Mouse (Mus musculus): ENCODE measurements around the gene Fpgs. TPM values are rescaled to one million over a fixed set of nuclear protein-coding genes. Genes with fewer than 3 reads are reported as not detected.

Gene Fpgs
- 41.2 and 51.2 TPM in 2 replicates for polyA plus RNA-seq (2015; fragmentation: Nextera tagmentation; extraction: Ambion mirVana)

GRCm38 (mm10) chr2:32704021-32704421 is at the start of gene Fpgs:
Fpgs (minus strand) TSS chr2:32704145.
- 0 out of 2 replicates have a peak, but pooled peaks cover 12% of the 10 kb centered on the region for H3K4me1 ChIP-seq (replicated peaks)
- peak; percentile 60 for ATAC-seq (ENCODE audit: insufficient read depth)
- H3K9me3 ChIP-seq (replicated peaks) = no peaks in the 10 kb centered on the region
- H3K27me3 ChIP-seq = no peaks in the 10 kb centered on the region
- 70% methylated on average over 2 of the region's 2 CpGs for WGBS (ENCODE audit: insufficient replicate concordance)
- peak within 1 kb of the TSS; percentile 15; the same call in 1 of the 2 replicates for H3K9ac ChIP-seq
- H3K36me3 ChIP-seq (replicated peaks) = peaks cover 63% of the 10 kb centered on the region
- H3K4me3 ChIP-seq (replicated peaks) = peak within 1 kb of the TSS; percentile 13
- H3K4me2 ChIP-seq = peak within 1 kb of the TSS; percentile 43
- peak within 1 kb of the TSS; percentile 74 for H3K27ac ChIP-seq (replicated peaks)

- H3K4me3 ChIP-seq (replicated peaks) = no peak overlapping the region
- no peak overlapping the region for H3K9ac ChIP-seq
- H3K4me1 ChIP-seq (replicated peaks) = peaks cover 9% of the 10 kb centered on the region
- WGBS (ENCODE audit: insufficient replicate concordance) = 67% methylated on average over 10 of the region's 10 CpGs
- 0 out of 2 replicates have a peak, but pooled peaks cover 5% of the 10 kb centered on the region for H3K36me3 ChIP-seq (replicated peaks)
- no peak; the same call in 1 of the 2 replicates for ATAC-seq (ENCODE audit: insufficient read depth)
- H3K4me2 ChIP-seq = peak overlapping the region; percentile 41; the same call in 1 of the 2 replicates
- H3K27ac ChIP-seq (replicated peaks) = no peak overlapping the region
- H3K9me3 ChIP-seq (replicated peaks) = no peaks in the 10 kb centered on the region
- no peaks in the 10 kb centered on the region for H3K27me3 ChIP-seq
These were observed 48.2 kb upstream of the Fpgs start for GRCm38 (mm10) chr2:32752181-32752580.

- no peak overlapping the region for H3K9ac ChIP-seq
- no peak for ATAC-seq (ENCODE audit: insufficient read depth)
- no peaks in the 10 kb centered on the region for H3K27me3 ChIP-seq
- peak overlapping the region; percentile 48; the same call in 1 of the 2 replicates for H3K27ac ChIP-seq (replicated peaks)
- H3K4me2 ChIP-seq = peak overlapping the region; percentile 41; the same call in 1 of the 2 replicates
- 0 out of 2 replicates have a peak, but pooled peaks cover 5% of the 10 kb centered on the region for H3K36me3 ChIP-seq (replicated peaks)
- WGBS (ENCODE audit: insufficient replicate concordance) = 54% methylated on average over 10 of the region's 10 CpGs
- peaks cover 6% of the 10 kb centered on the region for H3K4me1 ChIP-seq (replicated peaks)
- H3K4me3 ChIP-seq (replicated peaks) = peak overlapping the region; percentile 34
- H3K9me3 ChIP-seq (replicated peaks) = no peaks in the 10 kb centered on the region
These were observed 47.7 kb upstream of the Fpgs start for GRCm38 (mm10) chr2:32751665-32752033.

- Histone ChIP-seq H3K36me3 (replicated peaks) (0 out of 2 replicates have a peak, but pooled peaks cover 5% of the 10 kb centered on the region), H3K4me2 (peak overlapping the region; percentile 41), H3K9me3 (replicated peaks) (no peaks in the 10 kb centered on the region), H3K27me3 (no peaks in the 10 kb centered on the region), H3K4me3 (replicated peaks) (peak overlapping the region; percentile 34), H3K4me1 (replicated peaks) (peaks cover 5% of the 10 kb centered on the region; the same call in 1 of the 2 replicates), H3K9ac (no peak overlapping the region), H3K27ac (replicated peaks) (peak overlapping the region; percentile 48; the same call in 1 of the 2 replicates)
- WGBS (ENCODE audit: insufficient replicate concordance) = 66% methylated on average over 31 of the region's 31 CpGs
- peak; percentile 69 for ATAC-seq (ENCODE audit: insufficient read depth)
These were observed 47.1 kb upstream of the Fpgs start for GRCm38 (mm10) chr2:32750887-32751664.

GRCm38 (mm10) chr2:32750199-32750598 is 46.3 kb upstream of the Fpgs start:
- H3K36me3 ChIP-seq (replicated peaks) = 0 out of 2 replicates have a peak, but pooled peaks cover 7% of the 10 kb centered on the region

GRCm38 (mm10) chr2:32749082-32749481 is 45.1 kb upstream of the Fpgs start:
- ATAC-seq (ENCODE audit: insufficient read depth) = no peak
- Histone ChIP-seq H3K27ac (replicated peaks) (no peak overlapping the region), H3K9ac (no peak overlapping the region), H3K9me3 (replicated peaks) (no peaks in the 10 kb centered on the region), H3K4me2 (no peak overlapping the region), H3K4me3 (replicated peaks) (no peak overlapping the region), H3K27me3 (no peaks in the 10 kb centered on the region), H3K4me1 (replicated peaks) (peaks cover 5% of the 10 kb centered on the region; the same call in 1 of the 2 replicates), H3K36me3 (replicated peaks) (0 out of 2 replicates have a peak, but pooled peaks cover 2% of the 10 kb centered on the region)
- 80% methylated on average over 16 of the region's 16 CpGs for WGBS (ENCODE audit: insufficient replicate concordance)

More at GRCm38 (mm10) chr2:32750199-32750598, 46.3 kb upstream of the Fpgs start:
- 66% methylated on average over 7 of the region's 7 CpGs for WGBS (ENCODE audit: insufficient replicate concordance)
- no peak for ATAC-seq (ENCODE audit: insufficient read depth)
- H3K4me2 ChIP-seq = no peak overlapping the region
- H3K27ac ChIP-seq (replicated peaks) = no peak overlapping the region
- no peak overlapping the region for H3K4me3 ChIP-seq (replicated peaks)
- H3K9ac ChIP-seq = no peak overlapping the region
- H3K9me3 ChIP-seq (replicated peaks) = no peaks in the 10 kb centered on the region
- no peaks in the 10 kb centered on the region for H3K27me3 ChIP-seq
- H3K4me1 ChIP-seq (replicated peaks) = peaks cover 5% of the 10 kb centered on the region; the same call in 1 of the 2 replicates

- no peak overlapping the region for H3K4me3 ChIP-seq (replicated peaks)
- H3K36me3 ChIP-seq (replicated peaks) = 0 out of 2 replicates have a peak, but pooled peaks cover 2% of the 10 kb centered on the region
- H3K4me2 ChIP-seq = no peak overlapping the region
- H3K27me3 ChIP-seq = peaks cover 21% of the 10 kb centered on the region
- H3K9ac ChIP-seq = no peak overlapping the region
- no peak for ATAC-seq (ENCODE audit: insufficient read depth)
- peaks cover 6% of the 10 kb centered on the region for H3K4me1 ChIP-seq (replicated peaks)
- H3K27ac ChIP-seq (replicated peaks) = no peak overlapping the region
- no peaks in the 10 kb centered on the region for H3K9me3 ChIP-seq (replicated peaks)
- WGBS (ENCODE audit: insufficient replicate concordance) = 62% methylated on average over 15 of the region's 15 CpGs
These were observed 40.5 kb upstream of the Fpgs start for GRCm38 (mm10) chr2:32744272-32744982.

- ATAC-seq (ENCODE audit: insufficient read depth) = no peak
- 0 out of 2 replicates have a peak, but pooled peaks cover 2% of the 10 kb centered on the region for H3K36me3 ChIP-seq (replicated peaks)
- H3K4me2 ChIP-seq = no peak overlapping the region
- peaks cover 21% of the 10 kb centered on the region for H3K27me3 ChIP-seq
- H3K4me1 ChIP-seq (replicated peaks) = peaks cover 6% of the 10 kb centered on the region
- H3K4me3 ChIP-seq (replicated peaks) = no peak overlapping the region
- no peaks in the 10 kb centered on the region for H3K9me3 ChIP-seq (replicated peaks)
- H3K27ac ChIP-seq (replicated peaks) = no peak overlapping the region
- H3K9ac ChIP-seq = no peak overlapping the region
- 70% methylated on average over 18 of the region's 18 CpGs for WGBS (ENCODE audit: insufficient replicate concordance)
These were observed 38.2 kb upstream of the Fpgs start for GRCm38 (mm10) chr2:32742173-32742531.

- H3K9me3 ChIP-seq (replicated peaks) = no peaks in the 10 kb centered on the region
- H3K27me3 ChIP-seq = peaks cover 21% of the 10 kb centered on the region
- peaks cover 11% of the 10 kb centered on the region for H3K4me1 ChIP-seq (replicated peaks)
- H3K36me3 ChIP-seq (replicated peaks) = 0 out of 2 replicates have a peak, but pooled peaks cover 2% of the 10 kb centered on the region
- H3K27ac ChIP-seq (replicated peaks) = no peak overlapping the region
- H3K9ac ChIP-seq = no peak overlapping the region
- peak overlapping the region; percentile 59 for H3K4me2 ChIP-seq
- ATAC-seq (ENCODE audit: insufficient read depth) = no peak
- H3K4me3 ChIP-seq (replicated peaks) = peak overlapping the region; percentile 23; the same call in 1 of the 2 replicates
- 32% methylated on average over 56 of the region's 58 CpGs for WGBS (ENCODE audit: insufficient replicate concordance)
These were observed 37.6 kb upstream of the Fpgs start for GRCm38 (mm10) chr2:32741273-32742172.

GRCm38 (mm10) chr2:32740916-32741272 is 36.9 kb upstream of the Fpgs start, which contains the start of gene 6330409D20Rik:
6330409D20Rik (minus strand) TSS chr2:32741016.
- Histone ChIP-seq H3K9ac (no peak within 1 kb of the TSS), H3K4me1 (replicated peaks) (peaks cover 15% of the 10 kb centered on the region), H3K9me3 (replicated peaks) (no peaks in the 10 kb centered on the region), H3K36me3 (replicated peaks) (0 out of 2 replicates have a peak, but pooled peaks cover 2% of the 10 kb centered on the region), H3K27me3 (peaks cover 21% of the 10 kb centered on the region), H3K4me3 (replicated peaks) (peak within 1 kb of the TSS; percentile 23; the same call in 1 of the 2 replicates), H3K4me2 (peak within 1 kb of the TSS; percentile 59), H3K27ac (replicated peaks) (no peak within 1 kb of the TSS)
- WGBS (ENCODE audit: insufficient replicate concordance) = 29% methylated on average over 11 of the region's 11 CpGs
- ATAC-seq (ENCODE audit: insufficient read depth) = no peak
